Comparison of ENCODE assay signal across 9 mouse cellular contexts in the genomic region with DNA sequence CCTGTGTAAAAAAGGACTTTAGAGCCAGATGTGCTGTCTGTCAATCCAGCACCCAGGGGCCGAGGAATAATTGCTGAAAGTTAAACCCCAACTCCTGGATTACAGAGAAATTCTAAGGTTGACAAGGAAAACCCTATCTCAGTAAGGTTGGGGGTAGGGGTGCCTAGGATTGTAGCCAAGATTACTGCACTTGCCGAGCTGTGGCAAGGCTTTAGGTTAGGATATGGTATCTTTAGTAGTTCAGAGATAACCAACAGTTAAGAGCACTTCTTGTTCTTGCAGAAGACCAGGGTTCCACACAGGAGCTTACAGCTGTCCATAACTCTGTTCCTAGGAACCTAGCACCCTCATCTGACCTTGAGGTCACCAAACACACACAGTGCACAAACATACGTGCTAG. TPM values are rescaled to one million over a fixed set of nuclear protein-coding genes. Genes with fewer than 3 reads are reported as not detected.
DNase-seq lines count a peak whose midpoint lies in the region; ATAC-seq lines count a peak whose summit lies in the region.
"Had no signal": no experiment of that assay in that cellular context is flagged by ENCODE, and none has a peak within 500 bp of the region (broad histone marks: within the 10 kb centered on the region; RNA-seq: fewer than 3 reads in every experiment).

No protein-coding gene starts in this region.

- ATAC-seq in limb, embryonic 11.5 days (ENCODE audit: insufficient number of reproducible peaks, low FRiP score, low TSS enrichment, low read depth): no peak
- ATAC-seq in embryonic facial prominence, embryonic 14.5 days (ENCODE audit: low read depth): no peak
- no peak for ATAC-seq in forebrain, embryonic 15.5 days (replicated peaks)
- ATAC-seq in liver, embryonic 15.5 days (ENCODE audit: insufficient read depth): no peak
- ATAC-seq: Patski had no signal

- H3K9ac ChIP-seq in limb, embryonic 11.5 days (ENCODE audit: low read length): no peak overlapping the region
- no peak overlapping the region; the same call in 1 of the 2 replicates for H3K9ac ChIP-seq in embryonic facial prominence, embryonic 14.5 days (ENCODE audit: low read depth, low read length)
- no peak overlapping the region for H3K9ac ChIP-seq in forebrain, embryonic 15.5 days (replicated peaks)
- peak overlapping the region; percentile 94 for H3K9ac ChIP-seq in liver, embryonic 15.5 days

- H3K4me2 ChIP-seq in limb, embryonic 11.5 days (ENCODE audit: low read depth, severe bottlenecking): peak overlapping the region; percentile 78; the same call in 1 of the 2 replicates
- H3K4me2 ChIP-seq in embryonic facial prominence, embryonic 14.5 days (ENCODE audit: low read depth, low read length): peak overlapping the region; percentile 62
- H3K4me2 ChIP-seq in forebrain, embryonic 15.5 days (replicated peaks): peak overlapping the region; percentile 57; the same call in 1 of the 2 replicates
- H3K4me2 ChIP-seq in liver, embryonic 15.5 days: peak overlapping the region; percentile 100

- H3K27ac ChIP-seq in limb, embryonic 11.5 days (replicated peaks; ENCODE audit: low read depth, low read length): no peak overlapping the region
- no peak overlapping the region for H3K27ac ChIP-seq in limb, embryonic 10.5 days
- H3K27ac ChIP-seq in embryonic facial prominence, embryonic 14.5 days (replicated peaks; ENCODE audit: low read depth, low read length): no peak overlapping the region
- no peak overlapping the region for H3K27ac ChIP-seq in forebrain, embryonic 15.5 days (replicated peaks)
- no peak overlapping the region for H3K27ac ChIP-seq in liver, embryonic 15.5 days (replicated peaks)

- H3K4me3 ChIP-seq in limb, embryonic 11.5 days (ENCODE audit: low read depth, low read length): no peak overlapping the region
- no peak overlapping the region for H3K4me3 ChIP-seq in limb, embryonic 10.5 days
- H3K4me3 ChIP-seq in embryonic facial prominence, embryonic 14.5 days (ENCODE audit: low read depth, low read length): peak overlapping the region; percentile 100; the same call in 1 of the 2 replicates
- peak overlapping the region; percentile 99; the same call in 1 of the 2 replicates for H3K4me3 ChIP-seq in forebrain, embryonic 15.5 days
- peak overlapping the region; percentile 93 for H3K4me3 ChIP-seq in liver, embryonic 15.5 days (replicated peaks)

- DNase-seq in limb, embryonic 11.5 days (ENCODE audit: low spot score): no peak
- DNase-seq in limb, embryonic 10.5 days (ENCODE audit: low spot score): no peak
- no peak for DNase-seq in embryonic facial prominence, embryonic 14.5 days (ENCODE audit: low spot score)
- no peak for DNase-seq in spleen, postnatal 4 days (ENCODE audit: low spot score in 2 of 2)
- DNase-seq in urinary bladder, postnatal 36 days (ENCODE audit: low spot score in 2 of 2): no peak
- DNase-seq: layer of hippocampus, adult 9-11 months had no signal

- no peaks in the 10 kb centered on the region; the same call in 1 of the 2 replicates for H3K36me3 ChIP-seq in limb, embryonic 11.5 days (ENCODE audit: control insufficient read depth, insufficient read depth, low read length)
- peaks cover 13% of the 10 kb centered on the region for H3K36me3 ChIP-seq in limb, embryonic 10.5 days
- peaks cover 9% of the 10 kb centered on the region for H3K36me3 ChIP-seq in embryonic facial prominence, embryonic 14.5 days (ENCODE audit: control insufficient read depth, insufficient read depth, low read length)
- H3K36me3 ChIP-seq in forebrain, embryonic 15.5 days: no peaks in the 10 kb centered on the region
- H3K36me3 ChIP-seq in liver, embryonic 15.5 days (replicated peaks): peaks cover under 1% of the 10 kb centered on the region; the same call in 1 of the 2 replicates

- no peaks in the 10 kb centered on the region for H3K9me3 ChIP-seq in limb, embryonic 11.5 days (ENCODE audit: control insufficient read depth, low read length)
- no peaks in the 10 kb centered on the region for H3K9me3 ChIP-seq in limb, embryonic 10.5 days (replicated peaks)
- H3K9me3 ChIP-seq in embryonic facial prominence, embryonic 14.5 days (ENCODE audit: control insufficient read depth, low read length): no peaks in the 10 kb centered on the region
- H3K9me3 ChIP-seq in forebrain, embryonic 15.5 days: no peaks in the 10 kb centered on the region
- H3K9me3 ChIP-seq in liver, embryonic 15.5 days (replicated peaks): no peaks in the 10 kb centered on the region

- 63% methylated on average over 3 of the region's 3 CpGs for WGBS in limb, embryonic 11.5 days
- 74% methylated on average over 3 of the region's 3 CpGs for WGBS in limb, embryonic 10.5 days
- WGBS in embryonic facial prominence, embryonic 14.5 days: 55% methylated on average over 3 of the region's 3 CpGs
- 75% methylated on average over 3 of the region's 3 CpGs for WGBS in forebrain, embryonic 15.5 days
- 34% methylated on average over 3 of the region's 3 CpGs for WGBS in liver, embryonic 15.5 days (ENCODE audit: insufficient replicate concordance)

- H3K27me3 ChIP-seq in limb, embryonic 11.5 days (ENCODE audit: control insufficient read depth, insufficient read depth, low read length): no peaks in the 10 kb centered on the region
- H3K27me3 ChIP-seq in limb, embryonic 10.5 days (ENCODE audit: low read depth, poor library complexity, severe bottlenecking): no peaks in the 10 kb centered on the region
- no peaks in the 10 kb centered on the region for H3K27me3 ChIP-seq in embryonic facial prominence, embryonic 14.5 days (replicated peaks; ENCODE audit: control insufficient read depth, insufficient read depth, low read length)
- H3K27me3 ChIP-seq in forebrain, embryonic 15.5 days: no peaks in the 10 kb centered on the region
- peaks cover 28% of the 10 kb centered on the region for H3K27me3 ChIP-seq in liver, embryonic 15.5 days
- H3K27me3 ChIP-seq: Patski had no signal

- H3K4me1 ChIP-seq in limb, embryonic 11.5 days (ENCODE audit: control insufficient read depth, insufficient read depth, low read length): peaks cover 8% of the 10 kb centered on the region
- peaks cover 36% of the 10 kb centered on the region for H3K4me1 ChIP-seq in limb, embryonic 10.5 days
- H3K4me1 ChIP-seq in embryonic facial prominence, embryonic 14.5 days (ENCODE audit: control insufficient read depth, insufficient read depth, low read length): peaks cover 19% of the 10 kb centered on the region
- H3K4me1 ChIP-seq in forebrain, embryonic 15.5 days: peaks cover 29% of the 10 kb centered on the region
- H3K4me1 ChIP-seq in liver, embryonic 15.5 days (replicated peaks): peaks cover 42% of the 10 kb centered on the region

RNA-seq across cellular contexts. Expression of a gene that starts 1.6 kb away (rescaled TPM):
- polyA plus RNA-seq in limb, embryonic 11.5 days (2014; fragmentation: Nextera tagmentation; extraction: Ambion mirVana): 28.6 and 29.4 TPM in 2 replicates
- 26.9 and 33.4 TPM in 2 replicates for polyA plus RNA-seq in limb, embryonic 10.5 days (2016; fragmentation: Nextera tagmentation; extraction: Ambion mirVana)
- 30.1 and 32.6 TPM in 2 replicates for polyA plus RNA-seq in embryonic facial prominence, embryonic 14.5 days (2014; fragmentation: Nextera tagmentation; extraction: Ambion mirVana)
- 19.5 and 21.8 TPM in 2 replicates for polyA plus RNA-seq in forebrain, embryonic 15.5 days (2015; fragmentation: Nextera tagmentation; extraction: Ambion mirVana)
- 5.1 and 5.7 TPM in 2 replicates for polyA plus RNA-seq in liver, embryonic 15.5 days (2015; fragmentation: Nextera tagmentation; extraction: Ambion mirVana)

RNA-seq across cellular contexts. Expression of a gene that starts 8.9 kb away (rescaled TPM):
- polyA plus RNA-seq in limb, embryonic 11.5 days (2014; fragmentation: Nextera tagmentation; extraction: Ambion mirVana): 27.3 and 29.5 TPM in 2 replicates
- 36.0 and 43.1 TPM in 2 replicates for polyA plus RNA-seq in limb, embryonic 10.5 days (2016; fragmentation: Nextera tagmentation; extraction: Ambion mirVana)
- polyA plus RNA-seq in embryonic facial prominence, embryonic 14.5 days (2014; fragmentation: Nextera tagmentation; extraction: Ambion mirVana): 31.7 and 32.7 TPM in 2 replicates
- 41.4 and 41.6 TPM in 2 replicates for polyA plus RNA-seq in forebrain, embryonic 15.5 days (2015; fragmentation: Nextera tagmentation; extraction: Ambion mirVana)
- polyA plus RNA-seq in liver, embryonic 15.5 days (2015; fragmentation: Nextera tagmentation; extraction: Ambion mirVana): 6.4 and 7.9 TPM in 2 replicates

RNA-seq across cellular contexts. Expression of a gene that starts 10.9 kb away (rescaled TPM):
- 4.7 and 6.4 TPM in 2 replicates for polyA plus RNA-seq in limb, embryonic 11.5 days (2014; fragmentation: Nextera tagmentation; extraction: Ambion mirVana)
- 9.7 and 10.6 TPM in 2 replicates for polyA plus RNA-seq in limb, embryonic 10.5 days (2016; fragmentation: Nextera tagmentation; extraction: Ambion mirVana)
- polyA plus RNA-seq in embryonic facial prominence, embryonic 14.5 days (2014; fragmentation: Nextera tagmentation; extraction: Ambion mirVana): 10.9 and 11.2 TPM in 2 replicates
- polyA plus RNA-seq in forebrain, embryonic 15.5 days (2015; fragmentation: Nextera tagmentation; extraction: Ambion mirVana): 3.0 and 3.5 TPM in 2 replicates
- 6.3 and 7.2 TPM in 2 replicates for polyA plus RNA-seq in liver, embryonic 15.5 days (2015; fragmentation: Nextera tagmentation; extraction: Ambion mirVana)

RNA-seq across cellular contexts. Expression of a gene that starts 29.8 kb away (rescaled TPM):
- 21.0 and 23.9 TPM in 2 replicates for polyA plus RNA-seq in limb, embryonic 11.5 days (2014; fragmentation: Nextera tagmentation; extraction: Ambion mirVana)
- 24.5 and 26.5 TPM in 2 replicates for polyA plus RNA-seq in limb, embryonic 10.5 days (2016; fragmentation: Nextera tagmentation; extraction: Ambion mirVana)
- polyA plus RNA-seq in embryonic facial prominence, embryonic 14.5 days (2014; fragmentation: Nextera tagmentation; extraction: Ambion mirVana): 19.0 and 19.9 TPM in 2 replicates
- 18.0 and 21.5 TPM in 2 replicates for polyA plus RNA-seq in forebrain, embryonic 15.5 days (2015; fragmentation: Nextera tagmentation; extraction: Ambion mirVana)
- polyA plus RNA-seq in liver, embryonic 15.5 days (2015; fragmentation: Nextera tagmentation; extraction: Ambion mirVana): 7.8 and 8.4 TPM in 2 replicates

RNA-seq across cellular contexts. Expression of a gene that starts 40.7 kb away (rescaled TPM):
- polyA plus RNA-seq in limb, embryonic 11.5 days (2014; fragmentation: Nextera tagmentation; extraction: Ambion mirVana): 0.40 and 0.75 TPM in 2 replicates
- 0.35 and 0.65 TPM in 2 replicates for polyA plus RNA-seq in limb, embryonic 10.5 days (2016; fragmentation: Nextera tagmentation; extraction: Ambion mirVana)
- polyA plus RNA-seq in embryonic facial prominence, embryonic 14.5 days (2014; fragmentation: Nextera tagmentation; extraction: Ambion mirVana): 1.2 and 1.5 TPM in 2 replicates
- 1.5 TPM in 2 replicates for polyA plus RNA-seq in forebrain, embryonic 15.5 days (2015; fragmentation: Nextera tagmentation; extraction: Ambion mirVana)
- 0.07 and 0.13 TPM in 2 replicates for polyA plus RNA-seq in liver, embryonic 15.5 days (2015; fragmentation: Nextera tagmentation; extraction: Ambion mirVana)

Comparison
In these comparisons a context has a peak if more than half of its experiments do, and no peak if none do; other contexts are left out.
1. H3K4me3 ChIP-seq: peak in embryonic facial prominence, embryonic 14.5 days (single experiment), forebrain, embryonic 15.5 days (single experiment) and liver, embryonic 15.5 days (single experiment); none in limb, embryonic 11.5 days (single experiment) and limb, embryonic 10.5 days (single experiment).
2. Peak in every context shown above with its lines, with median percentiles within 50 percentile points of each other: H3K4me2 ChIP-seq.